Mouse (Mus musculus) MEL (cell line): ENCODE results near the gene Tmed1.

Experiments used
- CHD2 ChIP-seq: IDR thresholded peaks from 2 replicates; pipeline ENCODE4 v1.6.1; 2011; ENCODE audit warnings: low read length, improper control_type of control experiment
- CTCF ChIP-seq, 3 experiments: IDR thresholded peaks in 2 of 3; conservative IDR thresholded peaks in 1 of 3; 2 replicates each; pipeline ENCODE4 v1.5.1; 2011 to 2012; ENCODE audit warnings: low read length in 3 of 3, low read depth in 2 of 3, mild to moderate bottlenecking in 2 of 3, improper control_type of control experiment in 1 of 3, inconsistent platforms in 1 of 3, mixed read lengths in 1 of 3, moderate library complexity in 1 of 3; ENCODE audit not compliant: control insufficient read depth in 1 of 3, insufficient read depth in 1 of 3, poor library complexity in 1 of 3, severe bottlenecking in 1 of 3
- E2F4 ChIP-seq: IDR thresholded peaks from 2 replicates; pipeline ENCODE4 v1.6.1; 2011; ENCODE audit warnings: low read depth, low read length, improper control_type of control experiment, borderline replicate concordance
- POLR2A ChIP-seq, 2 experiments: IDR thresholded peaks; 2 replicates each; pipeline ENCODE4 v1.6.1; 2011 to 2012; ENCODE audit warnings: low read length in 2 of 2, mild to moderate bottlenecking in 2 of 2, control low read depth in 1 of 2, improper control_type of control experiment in 1 of 2, low read depth in 1 of 2, moderate library complexity in 1 of 2; ENCODE audit not compliant: control insufficient read depth in 1 of 2, insufficient read depth in 1 of 2, poor library complexity in 1 of 2
- TAL1 ChIP-seq: IDR thresholded peaks from 2 replicates; pipeline ENCODE4 v1.6.1; 2012; ENCODE audit warnings: mild to moderate bottlenecking, inconsistent platforms, low read length, moderate library complexity, mixed read lengths
- USF2 ChIP-seq, 2 experiments: IDR thresholded peaks; 2 replicates each; pipeline ENCODE4 v1.6.1; 2011 to 2012; ENCODE audit warnings: improper control_type of control experiment in 2 of 2, low read length in 2 of 2, borderline replicate concordance in 1 of 2, inconsistent platforms in 1 of 2, low read depth in 1 of 2, mild to moderate bottlenecking in 1 of 2; ENCODE audit not compliant: insufficient read depth in 1 of 2

DNA sequence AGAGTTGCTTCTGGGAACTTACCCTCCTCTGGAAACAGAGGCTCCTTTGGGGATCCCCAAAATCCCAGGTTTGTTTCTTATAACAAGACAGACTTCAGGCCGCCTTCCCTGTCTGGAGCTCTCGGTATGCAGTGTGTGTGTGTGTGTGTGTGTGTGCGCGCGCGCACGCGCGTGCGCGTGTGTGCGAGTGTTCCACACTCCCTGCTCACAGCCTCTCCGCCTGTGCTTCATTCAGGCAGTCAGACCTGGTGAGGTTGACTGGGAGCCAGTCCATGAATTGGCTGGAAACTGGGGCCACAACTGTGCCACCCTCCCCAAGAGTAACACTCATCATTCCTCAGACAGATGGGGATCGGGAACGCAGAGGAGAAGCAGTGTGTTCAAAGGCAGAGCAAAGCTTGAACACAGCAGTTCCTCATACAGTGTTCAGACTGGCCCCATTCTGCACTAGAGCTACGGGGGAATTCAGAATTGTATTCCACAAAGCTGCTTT lies 13.0 kb downstream of the Tmed1 start:
- no peak for TF ChIP-seq E2F4
- TF ChIP-seq USF2 (IDR thresholded peaks at IDR 0.05; ENCODE audit: borderline replicate concordance in 1 of 2, insufficient read depth in 1 of 2, low read depth in 1 of 2, low read length in 2 of 2), result no peak
- no peak; a peak in 1 of 4 replicates for TF ChIP-seq POLR2A (IDR thresholded peaks at IDR 0.05; ENCODE audit: control insufficient read depth in 1 of 2, insufficient read depth in 1 of 2, low read depth in 1 of 2, low read length in 2 of 2, poor library complexity in 1 of 2)
- TF ChIP-seq TAL1, result no peak
- TF ChIP-seq CTCF (IDR thresholded peaks at IDR 0.05 in 2 of 3, conservative IDR thresholded peaks at IDR 0.05 in 1 of 3; ENCODE audit: control insufficient read depth in 1 of 3, insufficient read depth in 1 of 3, low read depth in 2 of 3, low read length in 3 of 3, poor library complexity in 1 of 3, severe bottlenecking in 1 of 3), result no peak
- TF ChIP-seq CHD2, result no peak
